Mouse (Mus musculus): ENCODE results near the gene Hnrnpm. TPM values are rescaled to one million over a fixed set of nuclear protein-coding genes. Genes with fewer than 3 reads are reported as not detected.
"Not testable (repeated sequence)": the region's sequence is repeated elsewhere in the genome, so short reads cannot be mapped to it uniquely, and the experiment has no call there.

The Hnrnpm gene
- total RNA-seq, 2 experiments from 2014 or later = 129 to 143 TPM

GRCm38 (mm10) chr17:33675452-33675851 is 11.2 kb downstream of the Hnrnpm start:
- DNase-seq (ENCODE audit: low spot score in 2 of 2) = no peak

- DNase-seq (ENCODE audit: low spot score in 2 of 2) = no peak
Measured at GRCm38 (mm10) chr17:33673837-33674236, 12.8 kb downstream of the Hnrnpm start.

GRCm38 (mm10) chr17:33669681-33670080 is 17.0 kb downstream of the Hnrnpm start:
- DNase-seq (ENCODE audit: low spot score in 2 of 2) = no peak

GRCm38 (mm10) chr17:33666813-33667212 is 19.8 kb downstream of the Hnrnpm start:
- no peak for DNase-seq (ENCODE audit: low spot score in 2 of 2)

- DNase-seq (ENCODE audit: low spot score in 2 of 2) = no peak
Measured at GRCm38 (mm10) chr17:33649781-33650475, 36.7 kb downstream of the Hnrnpm start.

GRCm38 (mm10) chr17:33645073-33645472 is 41.6 kb downstream of the Hnrnpm start:
- DNase-seq (ENCODE audit: low spot score in 2 of 2) = no peak

- DNase-seq (ENCODE audit: low spot score in 2 of 2) = no peak
Measured at GRCm38 (mm10) chr17:33644068-33644467, 42.6 kb downstream of the Hnrnpm start.

GRCm38 (mm10) chr17:33639743-33640142 is 46.9 kb downstream of the Hnrnpm start:
- no peak for DNase-seq (ENCODE audit: low spot score in 2 of 2)

GRCm38 (mm10) chr17:33637516-33638276 is 49.0 kb downstream of the Hnrnpm start, which contains the start of gene Pram1:
Gene Pram1, plus strand, starts transcription at chr17:33638056.
- DNase-seq (ENCODE audit: low spot score in 2 of 2) = no peak

- DNase-seq (ENCODE audit: low spot score in 2 of 2) = peak; percentile 65 to 70
Measured at GRCm38 (mm10) chr17:33637038-33637437, 49.6 kb downstream of the Hnrnpm start.

GRCm38 (mm10) chr17:33631796-33632195 is 54.9 kb downstream of the Hnrnpm start:
- no peak for DNase-seq (ENCODE audit: low spot score in 2 of 2)

- DNase-seq (ENCODE audit: low spot score in 2 of 2) = no peak
Measured at GRCm38 (mm10) chr17:33631236-33631635, 55.4 kb downstream of the Hnrnpm start.

- no peak for DNase-seq (ENCODE audit: low spot score in 2 of 2)
Measured at GRCm38 (mm10) chr17:33630171-33630895, 56.3 kb downstream of the Hnrnpm start.

GRCm38 (mm10) chr17:33629487-33630125 is 57.1 kb downstream of the Hnrnpm start:
- DNase-seq (ENCODE audit: low spot score in 2 of 2) = no peak

- DNase-seq (ENCODE audit: low spot score in 2 of 2) = peak; percentile 86 to 91
Measured at GRCm38 (mm10) chr17:33628621-33629486, 57.8 kb downstream of the Hnrnpm start, which contains the start of gene Zfp414. Gene Zfp414, plus strand, starts transcription at chr17:33629090.

GRCm38 (mm10) chr17:33627281-33627680 is 59.4 kb downstream of the Hnrnpm start:
- DNase-seq (ENCODE audit: low spot score in 2 of 2) = no peak

GRCm38 (mm10) chr17:33613726-33614125 is 72.9 kb downstream of the Hnrnpm start:
- DNase-seq (ENCODE audit: low spot score in 2 of 2) = not testable (repeated sequence)

GRCm38 (mm10) chr17:33610548-33610947 is 76.1 kb downstream of the Hnrnpm start:
- no peak for DNase-seq (ENCODE audit: low spot score in 2 of 2)

- no peak for DNase-seq (ENCODE audit: low spot score in 2 of 2)
Measured at GRCm38 (mm10) chr17:33607273-33607672, 79.4 kb downstream of the Hnrnpm start.

GRCm38 (mm10) chr17:33601947-33602346 is 84.7 kb downstream of the Hnrnpm start:
- no peak for DNase-seq (ENCODE audit: low spot score in 2 of 2)

Measured in left cerebral cortex, adult 18-20 months (tissue).